Comparison of ENCODE assay signal across 12 mouse cellular contexts in genomic region chr14:22964796-22965660, GRCm38 (mm10).
A peak's percentile ranks its signal among the peaks of the same experiment; 100 is the strongest.
DNase-seq lines count a peak whose midpoint lies in the region; ATAC-seq and TF ChIP-seq lines count a peak whose summit lies in the region.
"Had no signal": no experiment of that assay in that cellular context is flagged by ENCODE, and none has a peak within 500 bp of the region (broad histone marks: within the 10 kb centered on the region; RNA-seq: fewer than 3 reads in every experiment).

No protein-coding gene starts in this region.

- no peaks in the 10 kb centered on the region for H3K79me2 ChIP-seq in heart, adult 2 months (replicated peaks; ENCODE audit: control insufficient read depth, insufficient read depth, low read length)

- 81% methylated on average over 9 of the region's 9 CpGs for WGBS in heart, adult 2 months
- WGBS in heart, embryonic 12.5 days: 75% methylated on average over 9 of the region's 9 CpGs
- WGBS in midbrain, embryonic 14.5 days: 57% methylated on average over 9 of the region's 9 CpGs
- 60% methylated on average over 9 of the region's 9 CpGs for WGBS in midbrain, embryonic 13.5 days
- WGBS in stomach, embryonic 14.5 days: 58% methylated on average over 9 of the region's 9 CpGs

- H3K27ac ChIP-seq in heart, adult 2 months: peak overlapping the region; percentile 28; the same call in 1 of the 2 replicates
- no peak overlapping the region for H3K27ac ChIP-seq in heart, embryonic 12.5 days (ENCODE audit: poor library complexity, severe bottlenecking)
- no peak overlapping the region for H3K27ac ChIP-seq in midbrain, embryonic 14.5 days (replicated peaks; ENCODE audit: low read depth, low read length)
- no peak overlapping the region for H3K27ac ChIP-seq in midbrain, embryonic 13.5 days
- peak overlapping the region; percentile 83; the same call in 1 of the 2 replicates for H3K27ac ChIP-seq in stomach, embryonic 14.5 days (ENCODE audit: low read length)
- H3K27ac ChIP-seq: neural tube, embryonic 12.5 days had no signal

- H3K4me2 ChIP-seq in heart, embryonic 12.5 days: no peak overlapping the region
- no peak overlapping the region for H3K4me2 ChIP-seq in midbrain, embryonic 14.5 days (ENCODE audit: low read length)
- H3K4me2 ChIP-seq in midbrain, embryonic 13.5 days (replicated peaks): no peak overlapping the region
- no peak overlapping the region for H3K4me2 ChIP-seq in stomach, embryonic 14.5 days (replicated peaks; ENCODE audit: low read depth, low read length)
- H3K4me2 ChIP-seq: neural tube, embryonic 12.5 days had no signal

- no peak overlapping the region for H3K9ac ChIP-seq in heart, adult 2 months (ENCODE audit: low read depth, low read length)
- no peak overlapping the region for H3K9ac ChIP-seq in heart, embryonic 12.5 days
- H3K9ac ChIP-seq in midbrain, embryonic 14.5 days (replicated peaks; ENCODE audit: low read length): no peak overlapping the region
- no peak overlapping the region for H3K9ac ChIP-seq in midbrain, embryonic 13.5 days (replicated peaks)
- no peak overlapping the region for H3K9ac ChIP-seq in stomach, embryonic 14.5 days (replicated peaks; ENCODE audit: low read depth, low read length)
- H3K9ac ChIP-seq: neural tube, embryonic 12.5 days had no signal

- TF ChIP-seq CTCF in heart, adult 2 months (IDR thresholded peaks at IDR 0.05): no peak

- no peak for TF ChIP-seq POLR2A in heart, adult 2 months (IDR thresholded peaks at IDR 0.05; ENCODE audit: insufficient read depth, low read depth, low read length)

- intact Hi-C loops in heart, adult 2 months (cut with DNase I): no loop called here

- no peak for ATAC-seq in heart, embryonic 12.5 days (ENCODE audit: insufficient number of reproducible peaks, low FRiP score)
- no peak for ATAC-seq in midbrain, embryonic 14.5 days (ENCODE audit: low FRiP score, low TSS enrichment)
- ATAC-seq in midbrain, embryonic 13.5 days: no peak
- peak; percentile 72; the same call in 1 of the 2 replicates for ATAC-seq in stomach, embryonic 14.5 days (ENCODE audit: insufficient number of reproducible peaks, insufficient read depth, low FRiP score, low read depth)
- ATAC-seq: inflammation-experienced regulatory T-cells, adult 6 months had no signal

- no peak overlapping the region for H3K4me3 ChIP-seq in heart, adult 2 months
- no peak overlapping the region for H3K4me3 ChIP-seq in heart, embryonic 12.5 days
- H3K4me3 ChIP-seq in midbrain, embryonic 14.5 days (replicated peaks; ENCODE audit: low read depth, low read length): no peak overlapping the region
- H3K4me3 ChIP-seq in midbrain, embryonic 13.5 days (replicated peaks): no peak overlapping the region
- no peak overlapping the region for H3K4me3 ChIP-seq in stomach, embryonic 14.5 days (ENCODE audit: low read depth, low read length)
- H3K4me3 ChIP-seq: neural tube, embryonic 12.5 days had no signal

- no peaks in the 10 kb centered on the region for H3K9me3 ChIP-seq in heart, embryonic 12.5 days (replicated peaks)
- no peaks in the 10 kb centered on the region for H3K9me3 ChIP-seq in midbrain, embryonic 14.5 days (ENCODE audit: control insufficient read depth, low read length)
- 0 out of 2 replicates have a peak, but pooled peaks cover 3% of the 10 kb centered on the region for H3K9me3 ChIP-seq in midbrain, embryonic 13.5 days
- no peaks in the 10 kb centered on the region for H3K9me3 ChIP-seq in stomach, embryonic 14.5 days (ENCODE audit: control insufficient read depth, low read depth, low read length)

- peaks cover 1% of the 10 kb centered on the region for H3K4me1 ChIP-seq in heart, adult 2 months (ENCODE audit: control insufficient read depth, insufficient read depth, low read length)
- H3K4me1 ChIP-seq in heart, embryonic 12.5 days (replicated peaks): no peaks in the 10 kb centered on the region
- no peaks in the 10 kb centered on the region for H3K4me1 ChIP-seq in midbrain, embryonic 14.5 days (ENCODE audit: control insufficient read depth, insufficient read depth, low read length)
- no peaks in the 10 kb centered on the region for H3K4me1 ChIP-seq in midbrain, embryonic 13.5 days (replicated peaks)
- H3K4me1 ChIP-seq in stomach, embryonic 14.5 days (ENCODE audit: control insufficient read depth, insufficient read depth, low read length): 0 out of 2 replicates have a peak, but pooled peaks cover 2% of the 10 kb centered on the region
- H3K4me1 ChIP-seq: neural tube, embryonic 12.5 days had no signal

- TF ChIP-seq EP300 in heart, adult 2 months (IDR thresholded peaks at IDR 0.05; ENCODE audit: insufficient read depth, low read depth, low read length): no peak

- DNase-seq in adrenal gland, adult (ENCODE audit: inconsistent age in 2 of 2, low spot score in 1 of 2): peak; percentile 15 to 60
- DNase-seq in adrenal gland, postnatal 10 days: no peak
- DNase-seq in heart, adult 2 months: peak in 1 of 2 experiments; percentile 18
- peak; percentile 46 for DNase-seq in midbrain, embryonic 14.5 days
- no peak for DNase-seq in ovary, postnatal 14 days (ENCODE audit: low spot score)
- DNase-seq: cerebellum, adult 11 months; thymus, postnatal 4 days had no signal

- no peaks in the 10 kb centered on the region for H3K27me3 ChIP-seq in heart, adult 2 months (ENCODE audit: control insufficient read depth, insufficient read depth, low read length)
- no peaks in the 10 kb centered on the region for H3K27me3 ChIP-seq in heart, embryonic 12.5 days (replicated peaks)
- no peaks in the 10 kb centered on the region for H3K27me3 ChIP-seq in midbrain, embryonic 14.5 days (ENCODE audit: control insufficient read depth, insufficient read depth, low read length)
- H3K27me3 ChIP-seq in midbrain, embryonic 13.5 days: no peaks in the 10 kb centered on the region
- no peaks in the 10 kb centered on the region for H3K27me3 ChIP-seq in stomach, embryonic 14.5 days (ENCODE audit: control insufficient read depth, insufficient read depth, low read length)
- H3K27me3 ChIP-seq: neural tube, embryonic 12.5 days had no signal

- H3K36me3 ChIP-seq in heart, adult 2 months (ENCODE audit: control insufficient read depth, insufficient read depth, low read length): no peaks in the 10 kb centered on the region
- no peaks in the 10 kb centered on the region for H3K36me3 ChIP-seq in heart, embryonic 12.5 days
- H3K36me3 ChIP-seq in midbrain, embryonic 14.5 days (ENCODE audit: control insufficient read depth, insufficient read depth, low read length): no peaks in the 10 kb centered on the region
- no peaks in the 10 kb centered on the region for H3K36me3 ChIP-seq in midbrain, embryonic 13.5 days
- no peaks in the 10 kb centered on the region for H3K36me3 ChIP-seq in stomach, embryonic 14.5 days (ENCODE audit: control insufficient read depth, insufficient read depth, low read length)
- H3K36me3 ChIP-seq: neural tube, embryonic 12.5 days had no signal

Comparison
In these comparisons a context has a peak if more than half of its experiments do, and no peak if none do; other contexts are left out.
1. DNase-seq: peak in adrenal gland, adult (2 of 2) and midbrain, embryonic 14.5 days (single experiment); none in adrenal gland, postnatal 10 days (single experiment) and ovary, postnatal 14 days (single experiment).
2. H3K27ac ChIP-seq: peak in heart, adult 2 months (single experiment) and stomach, embryonic 14.5 days (single experiment); none in heart, embryonic 12.5 days (single experiment), midbrain, embryonic 14.5 days (single experiment) and midbrain, embryonic 13.5 days (single experiment).